Mouse (Mus musculus) liver, embryonic 14.5 days (tissue): ENCODE data around the gene Ptprc.

Source experiments
- CTCF ChIP-seq: IDR thresholded peaks from 2 replicates; pipeline ENCODE4 v1.5.1; 2016; ENCODE audit warnings: antibody characterized with exemption, low read depth, control low read depth
- EP300 ChIP-seq: IDR thresholded peaks from 2 replicates; pipeline ENCODE4 v1.6.1; 2016; ENCODE audit warnings: antibody characterized with exemption, low read depth

- TF ChIP-seq CTCF (no peak), EP300 (no peak)
These were observed 40.4 kb downstream of the Ptprc start for GRCm38 (mm10) chr1:138135117-138135516.
